Mouse (Mus musculus) embryonic facial prominence, embryonic 11.5 days (tissue): ENCODE results near the gene Stx8. TPM values are rescaled to one million over a fixed set of nuclear protein-coding genes. Genes with fewer than 3 reads are reported as not detected.

Experiments
- ATAC-seq: fragments of 200-750 bp; cut with Nextera tagmentation; replicated peaks from 2 replicates; pipeline ENCODE4 v1.8.0; 2017; ENCODE audit warnings: low read depth; ENCODE audit not compliant: insufficient number of reproducible peaks, low FRiP score, low TSS enrichment
- DNase-seq: peaks from one replicate; pipeline ENCODE4 v3.0.0-alpha.2; 2015; ENCODE audit warnings: low spot score
- H3K27ac ChIP-seq: fragments of 300-500 bp; sonication (generic); replicated peaks from 2 replicates; pipeline ENCODE4 v1.5.1; 2014; ENCODE audit warnings: mild to moderate bottlenecking, low read depth, low read length, control low read depth
- H3K27me3 ChIP-seq: fragments of 300-500 bp; sonication (generic); 2 replicates; pipeline ENCODE4 v1.6.1; 2014; ENCODE audit warnings: mild to moderate bottlenecking, low read length, moderate library complexity, mixed read lengths; ENCODE audit not compliant: control insufficient read depth, insufficient read depth
- H3K36me3 ChIP-seq: fragments of 300-500 bp; sonication (generic); replicated peaks from 2 replicates; pipeline ENCODE4 v1.6.1; 2014; ENCODE audit warnings: low read depth, mild to moderate bottlenecking, low read length, moderate library complexity, mixed read lengths; ENCODE audit not compliant: control insufficient read depth, insufficient read depth
- H3K4me1 ChIP-seq: fragments of 300-500 bp; sonication (generic); 2 replicates; pipeline ENCODE4 v1.6.1; 2014; ENCODE audit warnings: low read length, mixed read lengths; ENCODE audit not compliant: control insufficient read depth, insufficient read depth
- H3K4me2 ChIP-seq: fragments of 300-500 bp; sonication (generic); 2 replicates; pipeline ENCODE4 v1.6.1; 2014; ENCODE audit warnings: low read depth, mild to moderate bottlenecking, control low read depth, low read length, moderate library complexity
- H3K4me3 ChIP-seq: fragments of 300-500 bp; sonication (generic); 2 replicates; pipeline ENCODE4 v1.5.1; 2014; ENCODE audit warnings: low read depth, low read length, control low read depth
- H3K9ac ChIP-seq: fragments of 300-500 bp; sonication (generic); replicated peaks from 2 replicates; pipeline ENCODE4 v1.6.1; 2014; ENCODE audit warnings: mild to moderate bottlenecking, control low read depth, low read length
- H3K9me3 ChIP-seq: fragments of 300-500 bp; sonication (generic); replicated peaks from 2 replicates; pipeline ENCODE4 v1.6.1; 2016; ENCODE audit warnings: mild to moderate bottlenecking, low read length, inconsistent platforms, mixed read lengths; ENCODE audit not compliant: control insufficient read depth
- WGBS: fragments of 180-500 bp; shearing (Covaris S2); extraction: QIAGEN DNeasy Blood & Tissue Kit; methylation state at CpG from one replicate; pipeline ENCODE4 v1.1.7; 2014; 5-methylcytosine and 5-hydroxymethylcytosine counted together
- polyA plus RNA-seq: library from polyadenylated mRNA; unstranded; fragments of >200 nt; fragmentation: Nextera tagmentation; extraction: Ambion mirVana; gene quantifications from 2 replicates; pipeline ENCODE4 v1.2.1, GENCODE M21; 2014

Stx8 gene
- polyA plus RNA-seq, 1 experiment from 2014 or later, result 60.9 TPM

DNA sequence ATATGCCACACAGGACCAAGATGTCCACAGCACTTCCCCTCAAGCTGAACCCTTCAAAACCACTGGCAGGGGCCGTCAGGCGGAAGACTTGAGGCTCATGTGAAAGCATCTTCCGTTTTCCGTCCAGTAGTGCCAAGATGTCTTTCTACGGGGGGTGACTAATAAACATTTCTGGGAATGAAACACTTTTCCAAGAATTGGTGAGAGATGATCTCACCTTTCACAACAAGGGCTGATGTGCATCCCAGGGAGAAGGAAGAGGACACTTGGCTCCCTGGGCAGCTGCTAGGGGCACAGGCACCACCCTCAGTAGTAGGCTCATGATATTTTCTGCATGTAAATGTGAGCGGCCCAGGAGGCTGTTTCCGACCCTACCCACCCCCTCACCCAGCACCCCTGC is 256.2 kb downstream of the Stx8 start:
- Histone ChIP-seq H3K4me3 (no peak overlapping the region), H3K27me3 (no peaks in the 10 kb centered on the region), H3K9ac (no peak overlapping the region), H3K9me3 (no peaks in the 10 kb centered on the region), H3K36me3 (no peaks in the 10 kb centered on the region), H3K4me1 (peaks cover 4% of the 10 kb centered on the region; the same call in 1 of the 2 replicates), H3K27ac (no peak overlapping the region), H3K4me2 (no peak overlapping the region)
- DNase-seq (no peak), ATAC-seq (no peak)
- 86% methylated on average over 7 of the region's 7 CpGs for WGBS

DNA sequence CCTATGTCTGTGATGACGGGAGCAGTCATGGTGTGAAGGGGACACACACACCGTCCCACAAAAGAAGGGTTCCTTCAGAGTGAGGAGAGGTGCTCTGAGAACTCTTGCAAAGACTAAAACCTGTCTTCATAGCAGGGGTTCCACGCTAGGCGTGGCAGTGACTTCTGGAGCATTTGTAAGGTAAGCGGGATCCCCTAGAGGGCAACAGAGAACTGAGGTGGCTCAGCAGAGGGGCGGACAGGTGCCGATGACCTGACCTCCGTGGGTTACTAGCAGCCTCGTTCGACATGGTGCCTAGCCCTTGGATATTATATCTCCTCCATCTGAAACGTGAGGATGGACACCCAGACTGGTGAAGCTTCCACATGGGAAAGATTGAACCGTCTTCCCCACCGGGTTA is 257.1 kb downstream of the Stx8 start:
- ATAC-seq (no peak), DNase-seq (no peak)
- no peak overlapping the region for H3K27ac ChIP-seq
- no peak overlapping the region for H3K4me3 ChIP-seq
- 59% methylated on average over 13 of the region's 13 CpGs for WGBS
- H3K9me3 ChIP-seq, result no peaks in the 10 kb centered on the region
- H3K9ac ChIP-seq, result no peak overlapping the region
- no peak overlapping the region for H3K4me2 ChIP-seq
- no peaks in the 10 kb centered on the region for H3K36me3 ChIP-seq
- peaks cover 4% of the 10 kb centered on the region; the same call in 1 of the 2 replicates for H3K4me1 ChIP-seq
- H3K27me3 ChIP-seq, result no peaks in the 10 kb centered on the region

DNA sequence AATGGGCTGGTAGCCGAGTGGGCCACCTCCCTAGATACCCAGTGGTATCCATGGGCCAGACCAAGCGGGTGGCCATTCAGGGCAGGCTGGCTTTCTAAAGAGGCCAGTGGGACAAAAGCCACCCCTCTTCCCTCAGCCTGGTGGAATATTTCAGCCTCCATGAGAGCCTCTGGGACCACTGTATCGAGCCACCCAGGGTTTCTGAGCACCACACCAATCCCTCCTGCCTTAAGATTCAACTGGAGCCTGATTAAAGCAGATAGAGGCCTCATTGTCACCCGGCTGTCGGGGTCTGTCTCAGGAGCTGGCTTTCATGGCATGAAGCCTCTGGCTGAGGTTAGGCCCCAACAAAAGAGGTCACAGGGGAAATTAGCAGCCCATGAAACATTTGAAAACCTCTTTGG is 260.7 kb downstream of the Stx8 start:
- no peak for DNase-seq
- no peak overlapping the region for H3K9ac ChIP-seq
- H3K4me2 ChIP-seq, result no peak overlapping the region
- no peaks in the 10 kb centered on the region for H3K9me3 ChIP-seq
- H3K4me3 ChIP-seq, result no peak overlapping the region
- no peaks in the 10 kb centered on the region for H3K36me3 ChIP-seq
- H3K27ac ChIP-seq, result no peak overlapping the region
- no peaks in the 10 kb centered on the region; the same call in 1 of the 2 replicates for H3K4me1 ChIP-seq
- WGBS, result 42% methylated on average over 5 of the region's 5 CpGs
- ATAC-seq, result no peak
- H3K27me3 ChIP-seq, result no peaks in the 10 kb centered on the region

DNA sequence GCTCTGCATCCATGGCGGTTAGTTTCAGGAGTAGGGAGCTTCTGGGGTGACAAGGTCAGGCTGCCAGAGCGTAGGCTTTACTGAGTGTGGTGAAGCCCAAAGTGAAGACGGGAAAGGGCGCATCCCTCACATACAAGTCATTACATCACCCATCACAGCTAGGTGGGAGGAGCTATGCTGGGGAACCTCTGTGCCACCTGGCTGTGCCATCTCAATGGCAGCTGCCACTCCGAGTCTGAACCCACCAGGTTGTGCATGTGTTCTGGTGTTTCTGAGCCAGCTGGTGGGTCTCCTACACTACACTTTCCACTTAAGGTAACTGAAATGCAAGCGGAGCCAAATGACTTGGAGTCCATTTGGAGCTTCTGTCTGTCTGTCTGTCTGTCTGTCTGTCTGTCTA is 261.8 kb downstream of the Stx8 start:
- H3K9ac ChIP-seq, result no peak overlapping the region
- no peak overlapping the region for H3K4me3 ChIP-seq
- no peak overlapping the region for H3K4me2 ChIP-seq
- ATAC-seq (no peak), DNase-seq (no peak)
- no peak overlapping the region for H3K27ac ChIP-seq
- no peaks in the 10 kb centered on the region for H3K36me3 ChIP-seq
- H3K27me3 ChIP-seq, result no peaks in the 10 kb centered on the region
- no peaks in the 10 kb centered on the region; the same call in 1 of the 2 replicates for H3K4me1 ChIP-seq
- H3K9me3 ChIP-seq, result no peaks in the 10 kb centered on the region
- 86% methylated on average over 6 of the region's 6 CpGs for WGBS

DNA sequence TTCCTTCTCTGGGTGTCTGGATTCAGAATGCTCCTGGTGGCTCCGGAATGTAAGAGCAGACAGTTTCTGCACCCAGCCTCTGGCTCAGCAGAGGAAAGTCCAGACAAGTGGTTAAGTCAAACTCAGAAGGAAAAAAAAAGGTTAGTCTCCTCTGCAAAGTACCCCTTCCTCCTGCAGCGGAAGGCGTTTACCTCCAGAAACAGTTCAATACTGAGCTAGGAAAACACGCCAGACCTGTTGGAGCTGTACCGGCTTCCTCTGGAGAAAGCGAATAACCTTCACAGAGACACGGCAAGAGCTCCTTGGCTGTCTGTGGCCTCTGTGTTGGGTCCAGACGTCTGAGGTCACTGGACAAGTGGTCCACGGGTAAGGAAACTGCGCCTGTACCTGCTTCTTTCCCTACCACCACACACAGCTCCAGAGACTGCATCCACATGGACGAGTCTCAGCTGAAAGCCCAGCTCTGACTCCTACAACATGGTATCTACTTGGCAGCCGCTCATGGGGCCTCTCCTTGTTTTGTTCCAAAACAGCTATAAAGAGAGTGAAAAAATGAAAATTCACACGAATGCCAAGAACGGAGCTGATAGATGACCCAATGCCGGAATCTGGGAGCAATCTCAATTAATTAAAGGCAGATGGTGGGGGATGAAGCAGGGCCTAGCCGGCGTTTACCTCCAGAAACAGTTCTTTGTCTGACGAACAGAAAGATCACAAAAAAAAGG is 263.1 kb downstream of the Stx8 start:
- no peak overlapping the region for H3K4me2 ChIP-seq
- H3K4me3 ChIP-seq, result no peak overlapping the region
- H3K36me3 ChIP-seq, result no peaks in the 10 kb centered on the region
- no peaks in the 10 kb centered on the region; the same call in 1 of the 2 replicates for H3K4me1 ChIP-seq
- H3K27me3 ChIP-seq, result no peaks in the 10 kb centered on the region
- WGBS, result 25% methylated on average over 18 of the region's 18 CpGs
- ATAC-seq (no peak), DNase-seq (peak; percentile 74)
- peak overlapping the region; percentile 69 for H3K27ac ChIP-seq
- no peaks in the 10 kb centered on the region for H3K9me3 ChIP-seq
- H3K9ac ChIP-seq, result peak overlapping the region; percentile 37; the same call in 1 of the 2 replicates

DNA sequence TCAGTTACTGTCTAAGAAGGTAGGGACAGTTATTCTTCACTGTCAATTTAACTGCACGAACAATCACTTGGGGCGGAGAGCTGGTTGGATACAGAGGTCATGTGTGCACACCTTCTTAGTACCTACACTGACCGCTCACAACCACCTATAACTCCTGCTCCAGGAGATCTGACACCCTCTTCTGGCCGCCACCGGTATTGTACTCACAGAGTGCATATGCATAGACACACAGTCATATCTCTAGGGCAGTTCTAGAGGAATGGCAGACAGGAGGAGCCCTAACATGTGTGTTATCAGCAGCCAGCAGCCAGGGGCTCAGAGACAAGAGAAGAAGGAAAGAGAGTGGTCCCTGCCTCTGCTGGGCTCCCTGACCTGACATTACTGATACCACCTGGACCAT is 265.6 kb downstream of the Stx8 start:
- no peaks in the 10 kb centered on the region for H3K27me3 ChIP-seq
- H3K9ac ChIP-seq, result no peak overlapping the region
- no peaks in the 10 kb centered on the region for H3K36me3 ChIP-seq
- no peak overlapping the region for H3K4me3 ChIP-seq
- ATAC-seq (no peak), DNase-seq (no peak)
- 96% methylated on average over 5 of the region's 5 CpGs for WGBS
- no peaks in the 10 kb centered on the region for H3K9me3 ChIP-seq
- no peak overlapping the region for H3K4me2 ChIP-seq
- no peaks in the 10 kb centered on the region; the same call in 1 of the 2 replicates for H3K4me1 ChIP-seq
- H3K27ac ChIP-seq, result no peak overlapping the region

DNA sequence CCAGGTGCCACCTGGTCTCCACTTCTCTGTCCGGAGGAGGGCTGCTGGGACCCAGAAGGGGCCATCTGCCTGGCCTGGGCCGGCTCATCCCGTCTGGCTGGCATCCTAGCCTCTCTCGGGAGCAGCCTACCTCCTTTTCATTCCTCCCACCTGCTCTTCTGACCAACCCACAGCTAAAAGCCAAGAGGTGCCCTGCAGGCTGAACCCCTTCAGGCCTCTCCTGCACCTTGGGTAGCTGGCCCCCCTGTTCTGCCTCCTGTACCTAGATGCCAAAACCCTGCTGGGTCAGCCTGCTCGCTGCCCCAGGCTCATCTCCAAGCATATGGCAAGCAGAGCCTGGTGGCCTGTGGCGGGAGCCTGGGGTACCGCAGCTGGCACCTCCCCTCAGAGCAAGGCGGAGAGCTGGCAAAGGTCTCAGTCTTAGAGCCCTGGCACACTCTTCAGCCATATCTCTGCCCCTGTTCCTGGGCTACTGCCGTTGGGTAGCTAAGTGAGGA is 267.5 kb downstream of the Stx8 start:
- Histone ChIP-seq H3K4me2 (no peak overlapping the region), H3K9ac (no peak overlapping the region), H3K4me1 (no peaks in the 10 kb centered on the region; the same call in 1 of the 2 replicates), H3K27me3 (no peaks in the 10 kb centered on the region), H3K36me3 (no peaks in the 10 kb centered on the region; the same call in 1 of the 2 replicates), H3K9me3 (no peaks in the 10 kb centered on the region), H3K4me3 (no peak overlapping the region), H3K27ac (no peak overlapping the region)
- ATAC-seq, result no peak
- 90% methylated on average over 9 of the region's 9 CpGs for WGBS
- no peak for DNase-seq

DNA sequence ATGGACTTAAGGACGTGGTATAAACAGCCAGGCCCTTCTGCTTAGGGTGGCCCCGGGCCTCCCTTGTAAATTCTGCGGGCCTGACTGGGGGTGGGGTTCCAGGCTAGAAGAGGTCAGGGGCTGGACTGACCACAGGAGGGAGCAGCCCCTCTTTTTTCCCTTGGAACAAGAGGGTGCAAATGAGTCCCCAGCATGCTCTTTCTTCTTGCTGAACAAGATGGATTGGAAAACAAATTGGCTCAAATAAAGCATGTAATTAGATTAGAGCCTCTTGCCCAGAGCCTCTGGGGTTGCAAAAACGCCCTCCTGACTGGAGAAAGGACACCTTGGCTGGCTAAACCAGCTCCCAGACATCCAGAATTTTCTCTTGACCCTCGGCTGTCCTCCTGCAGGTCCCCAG is 273.8 kb downstream of the Stx8 start:
- H3K9ac ChIP-seq, result no peak overlapping the region
- no peaks in the 10 kb centered on the region for H3K4me1 ChIP-seq
- H3K4me3 ChIP-seq, result no peak overlapping the region
- no peaks in the 10 kb centered on the region for H3K9me3 ChIP-seq
- H3K27ac ChIP-seq, result no peak overlapping the region
- no peak overlapping the region for H3K4me2 ChIP-seq
- ATAC-seq, result no peak
- no peaks in the 10 kb centered on the region; the same call in 1 of the 2 replicates for H3K36me3 ChIP-seq
- DNase-seq, result no peak
- 30% methylated on average over 5 of the region's 5 CpGs for WGBS
- H3K27me3 ChIP-seq, result no peaks in the 10 kb centered on the region
